Mouse (Mus musculus) gastrocnemius, adult 18-20 months (tissue): ENCODE measurements at regions not wholly inside any gene's neighbourhood (a gene's known extent, or its start where the extent isn't known, plus 50 kb on each side); places are given as distances from the start of the nearest gene placed in this dataset.

Experiments
- DNase-seq: peaks from one replicate; pipeline ENCODE4 v3.0.0; 2021; ENCODE audit warnings: low spot score

GRCm38 (mm10) chr3:52643796-52644177 lies 373.2 kb downstream of the Cog6 start:
- no peak for DNase-seq

GRCm38 (mm10) chr3:52643100-52643551 lies 373.9 kb downstream of the Cog6 start:
- DNase-seq = peak; percentile 25

GRCm38 (mm10) chr3:52641226-52642181 lies 373.4 kb downstream of the Foxo1 start:
- DNase-seq = peak; percentile 80

GRCm38 (mm10) chr3:52640250-52641147 lies 372.4 kb downstream of the Foxo1 start:
- peak; percentile 24 for DNase-seq

- no peak for DNase-seq
Measured at GRCm38 (mm10) chr3:52638816-52639215, 370.7 kb downstream of the Foxo1 start.

GRCm38 (mm10) chr3:52634353-52634752 lies 366.2 kb downstream of the Foxo1 start:
- DNase-seq = no peak

- no peak for DNase-seq
Measured at GRCm38 (mm10) chr3:52633491-52634100, 365.5 kb downstream of the Foxo1 start.

- no peak for DNase-seq
Measured at GRCm38 (mm10) chr3:52632635-52633034, 364.5 kb downstream of the Foxo1 start.

- DNase-seq = no peak
Measured at GRCm38 (mm10) chr3:52630209-52630608, 362.1 kb downstream of the Foxo1 start.

GRCm38 (mm10) chr3:52625125-52625524 lies 357.0 kb downstream of the Foxo1 start:
- DNase-seq = no peak

GRCm38 (mm10) chr3:52622530-52622929 lies 354.4 kb downstream of the Foxo1 start:
- no peak for DNase-seq

GRCm38 (mm10) chr3:52621936-52622335 lies 353.8 kb downstream of the Foxo1 start:
- DNase-seq = no peak

- DNase-seq = no peak
Measured at GRCm38 (mm10) chr3:52618925-52619224, 350.7 kb downstream of the Foxo1 start.

GRCm38 (mm10) chr3:52618212-52618924 lies 350.2 kb downstream of the Foxo1 start:
- no peak for DNase-seq

- peak; percentile 25 for DNase-seq
Measured at GRCm38 (mm10) chr3:52617413-52618149, 349.4 kb downstream of the Foxo1 start.

GRCm38 (mm10) chr3:52611881-52612280 lies 343.7 kb downstream of the Foxo1 start:
- no peak for DNase-seq

- no peak for DNase-seq
Measured at GRCm38 (mm10) chr3:52610466-52610865, 342.3 kb downstream of the Foxo1 start.

- DNase-seq = no peak
Measured at GRCm38 (mm10) chr3:52608086-52608426, 339.9 kb downstream of the Foxo1 start.

GRCm38 (mm10) chr3:52607379-52608085 lies 339.4 kb downstream of the Foxo1 start:
- DNase-seq = peak; percentile 52

- peak; percentile 30 for DNase-seq
Measured at GRCm38 (mm10) chr3:52605261-52605771, 337.2 kb downstream of the Foxo1 start.
